Mouse (Mus musculus) telencephalon, adult 2 months (tissue): ENCODE data around the gene Krt72.

ENCODE experiments used
- DNase-seq: peaks from one replicate; pipeline ENCODE4 v3.0.0-alpha.2; 2011; ENCODE audit warnings: low read depth, low spot score

The Krt72 gene

DNA sequence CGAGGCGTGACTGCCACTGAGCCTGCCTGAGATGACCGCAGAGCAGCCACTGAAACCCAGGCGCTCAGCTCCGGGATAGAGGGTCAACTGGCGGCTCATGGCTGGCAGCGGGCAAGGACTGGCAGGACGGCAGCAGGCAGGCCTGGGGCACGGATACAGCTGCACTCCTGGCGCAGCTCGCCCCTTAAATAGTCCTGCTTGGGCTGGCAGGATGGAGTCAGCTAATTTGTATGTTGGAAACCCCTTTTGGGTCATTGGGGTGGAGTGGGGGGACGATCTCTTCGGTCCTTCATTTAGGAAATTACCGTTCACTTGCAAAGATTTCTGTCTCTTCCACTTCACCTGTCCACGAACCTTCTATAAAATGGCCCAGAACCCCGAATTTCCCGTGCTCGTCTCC, at the start of gene Krt72:
TSS of gene Krt72 (minus strand) at position 101 of the 400 bp plus-strand sequence.
- DNase-seq, result no peak

DNA sequence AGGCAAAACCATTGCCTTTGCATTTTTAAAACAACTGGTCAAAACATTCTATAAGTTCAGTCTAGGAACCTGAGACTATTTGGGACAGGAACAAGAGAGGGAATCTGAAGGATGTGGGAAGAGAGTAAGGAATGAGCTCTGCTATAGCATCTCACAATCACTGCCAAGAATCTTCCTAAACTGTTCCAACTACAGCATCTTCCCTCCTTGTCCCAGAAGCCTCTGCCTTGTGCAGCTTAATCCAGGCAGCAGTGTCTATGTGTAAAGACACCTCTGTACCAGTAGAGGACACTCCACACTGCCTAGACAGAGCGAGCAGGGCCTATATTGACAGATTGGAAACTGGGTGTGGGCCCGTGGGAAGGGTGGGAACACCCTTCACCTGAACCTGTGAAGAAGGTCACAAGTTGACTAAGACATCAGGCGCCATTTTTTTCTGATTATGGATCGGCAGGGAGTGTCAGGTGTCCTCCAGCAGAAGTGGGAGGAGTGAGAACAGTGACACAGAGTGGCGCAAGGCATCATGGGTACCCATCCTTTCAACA, 48.6 kb upstream of the Krt72 start:
- DNase-seq, result no peak

DNA sequence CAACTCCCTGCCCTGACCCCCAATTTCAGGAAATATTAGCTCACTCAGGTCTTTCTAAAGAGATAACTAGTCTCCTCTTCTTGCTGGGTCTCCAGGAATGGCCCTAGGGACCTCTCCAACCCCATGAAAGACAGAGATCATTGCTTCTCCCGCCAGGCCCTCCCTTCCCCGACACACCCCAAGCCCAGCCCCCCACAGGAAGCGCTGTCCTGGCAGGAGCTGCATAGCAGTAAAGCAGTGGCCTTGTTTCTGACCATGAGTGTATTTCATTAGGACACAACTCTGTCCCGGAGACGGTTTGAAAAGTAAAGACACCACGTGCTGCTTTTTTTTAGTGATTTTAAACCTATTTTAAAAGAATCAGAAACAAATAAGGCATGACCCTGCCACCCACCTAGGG, 46.9 kb upstream of the Krt72 start:
- no peak for DNase-seq

DNA sequence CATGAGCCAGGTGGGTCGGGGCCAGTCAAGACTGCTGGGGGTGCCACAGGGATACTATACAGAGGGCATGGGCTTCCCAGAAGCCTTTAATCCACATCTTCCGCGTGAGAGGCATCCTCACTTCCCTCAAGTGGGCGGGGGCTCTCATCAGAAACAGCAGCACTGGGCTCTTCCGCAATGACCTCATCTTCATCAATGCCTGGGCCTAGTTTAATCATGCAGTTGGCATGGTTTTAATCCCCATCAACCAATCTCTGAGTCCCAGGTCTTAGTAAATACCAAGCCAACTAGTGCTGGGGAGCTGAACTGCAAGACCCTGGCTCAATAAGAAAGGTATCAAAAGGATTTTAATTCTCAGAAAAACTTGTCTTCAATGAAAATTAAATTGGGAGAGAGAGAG, 43.2 kb upstream of the Krt72 start:
- DNase-seq, result no peak

DNA sequence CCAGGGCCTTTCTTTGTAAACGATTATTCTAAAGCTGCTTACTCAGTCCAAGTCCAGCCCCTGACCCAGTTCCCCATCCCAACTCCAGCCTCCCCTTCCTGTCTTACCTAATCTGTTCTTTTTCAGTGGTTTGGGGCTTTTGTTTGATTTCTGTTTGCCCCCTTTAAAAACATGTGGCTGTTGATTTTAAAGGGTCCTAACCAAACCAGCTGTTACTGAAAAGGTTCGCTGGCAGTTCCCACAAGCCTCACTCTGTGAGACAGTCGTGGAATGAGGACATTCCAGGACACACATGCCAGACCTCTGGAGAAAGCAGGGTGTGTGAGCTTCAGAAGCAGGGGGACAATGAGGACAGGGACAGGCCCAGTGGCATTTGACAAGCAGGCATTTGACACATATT, 35.5 kb upstream of the Krt72 start:
- DNase-seq, result no peak

DNA sequence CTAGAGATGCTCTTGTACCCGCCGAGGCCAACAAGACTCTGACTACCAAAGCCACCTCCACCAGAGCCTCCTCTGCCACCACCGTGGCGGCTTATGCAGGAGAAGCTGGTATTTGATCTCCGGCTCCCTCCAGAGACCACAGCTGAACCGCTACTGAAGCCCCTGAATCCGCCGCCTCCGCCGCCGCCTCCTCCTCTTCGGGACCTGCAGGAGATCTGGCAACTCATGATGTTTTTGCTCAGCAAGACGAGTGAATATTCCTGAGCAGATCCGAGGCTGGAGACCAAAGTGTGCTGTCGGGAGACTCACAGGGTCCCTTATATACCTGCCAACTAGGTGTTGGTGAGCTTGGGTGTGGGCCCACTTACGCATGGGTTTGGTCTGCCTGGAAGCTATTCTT, 31.6 kb upstream of the Krt72 start, which contains the start of gene Krt2:
TSS of gene Krt2 (minus strand) at position 295 of the 400 bp plus-strand sequence.
- DNase-seq, result no peak

DNA sequence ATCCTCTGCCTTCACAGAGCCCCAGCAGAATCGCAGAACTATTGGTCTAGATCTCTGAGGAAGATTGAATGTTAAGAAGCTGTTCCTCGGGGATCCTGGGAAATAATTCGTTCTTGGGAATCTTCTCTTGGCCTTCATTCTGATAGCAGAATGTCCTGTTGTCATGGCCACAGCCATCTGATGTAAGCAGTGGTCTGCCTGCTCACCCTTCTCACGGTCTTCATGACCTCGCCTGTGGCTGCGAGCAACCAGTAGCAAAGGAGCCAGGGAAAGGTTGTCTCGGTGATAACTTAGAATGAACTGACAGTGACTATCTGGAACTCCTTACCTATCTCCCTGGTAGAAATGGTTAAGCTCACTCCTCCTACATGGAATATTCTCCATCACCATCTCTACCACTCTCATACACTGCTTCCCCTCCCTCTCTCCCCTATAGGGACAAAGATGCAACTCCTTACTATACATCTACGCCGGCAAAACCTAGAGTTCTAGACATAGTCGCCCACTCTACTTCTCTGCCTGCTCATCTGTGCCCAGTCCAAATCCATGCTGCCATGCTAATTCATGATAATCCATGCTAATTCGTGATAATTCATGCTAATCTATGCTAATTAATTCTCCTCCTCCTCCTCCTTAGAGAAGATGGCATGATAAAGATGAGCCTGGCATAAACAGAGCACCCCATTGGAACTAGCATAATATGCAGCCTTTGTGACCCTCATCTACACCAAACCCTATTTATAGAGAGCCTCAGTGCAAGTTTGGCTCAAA, 17.0 kb upstream of the Krt72 start:
- peak; percentile 79 for DNase-seq

DNA sequence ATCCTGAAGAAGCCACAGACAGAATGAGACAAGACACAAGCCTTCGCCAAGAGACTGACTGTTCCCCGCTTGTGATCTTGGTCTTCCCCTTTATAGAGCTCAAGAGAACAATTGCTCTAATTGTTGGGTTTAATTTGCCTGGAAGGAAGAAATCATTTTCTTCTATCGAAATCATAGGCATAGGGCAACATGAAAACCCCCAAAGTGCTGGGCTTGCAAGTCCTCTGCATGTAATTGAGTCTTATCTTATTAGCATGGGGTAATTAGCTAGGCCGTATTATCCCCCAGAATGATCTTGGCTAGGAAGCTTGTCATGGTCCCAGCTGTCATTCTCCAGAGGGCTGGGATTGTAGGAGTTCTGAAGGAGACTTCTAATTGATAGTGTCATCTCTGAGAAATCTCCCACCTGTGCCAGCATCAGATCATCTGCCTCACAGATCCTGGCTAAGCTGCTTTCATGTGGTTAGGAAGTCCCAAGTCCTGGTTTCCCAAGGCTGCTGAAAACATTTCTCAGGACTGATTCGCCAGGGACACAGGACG, 16.1 kb upstream of the Krt72 start, which contains the start of gene Krt73:
TSS of gene Krt73 (minus strand) at position 51 of the 540 bp plus-strand sequence.
- DNase-seq, result no peak

DNA sequence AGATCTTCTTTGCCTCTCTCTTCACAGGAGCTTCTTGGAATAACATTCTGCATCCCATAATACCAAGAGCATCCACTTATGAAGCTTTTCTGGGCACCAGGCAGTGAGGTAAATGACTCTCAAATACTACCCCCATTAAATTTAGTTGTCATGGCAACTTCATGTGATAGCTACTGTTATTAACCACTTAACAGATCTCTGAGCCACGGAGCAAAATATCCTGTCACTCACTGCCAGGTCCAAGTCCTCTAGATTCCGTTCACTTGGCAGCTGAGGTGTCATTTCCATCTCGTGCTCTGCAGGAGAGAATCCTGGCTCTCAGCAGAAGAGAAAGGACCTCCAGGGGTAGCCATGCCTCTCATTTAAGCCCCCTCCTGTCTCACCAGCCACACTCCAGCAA, 4.6 kb upstream of the Krt72 start:
- DNase-seq, result no peak

DNA sequence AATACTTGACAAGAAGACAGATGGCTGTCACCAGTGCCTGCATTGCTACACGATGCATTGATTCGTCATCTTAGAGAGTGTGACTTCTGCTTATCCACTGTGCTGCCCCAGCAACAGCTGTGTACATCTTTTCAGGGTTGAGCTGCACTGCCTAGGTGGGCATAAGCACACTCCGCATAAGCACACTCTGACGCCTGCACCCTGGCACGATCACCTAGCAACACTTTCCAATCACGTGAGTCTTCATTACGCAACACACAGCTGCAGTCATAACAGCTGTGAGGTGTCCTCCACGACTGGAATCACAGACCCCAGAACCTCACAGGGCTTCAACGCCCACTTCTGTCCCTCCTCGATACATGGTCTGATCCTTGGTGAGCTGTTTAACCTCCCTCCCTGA, 12.8 kb downstream of the Krt72 start:
- no peak for DNase-seq

DNA sequence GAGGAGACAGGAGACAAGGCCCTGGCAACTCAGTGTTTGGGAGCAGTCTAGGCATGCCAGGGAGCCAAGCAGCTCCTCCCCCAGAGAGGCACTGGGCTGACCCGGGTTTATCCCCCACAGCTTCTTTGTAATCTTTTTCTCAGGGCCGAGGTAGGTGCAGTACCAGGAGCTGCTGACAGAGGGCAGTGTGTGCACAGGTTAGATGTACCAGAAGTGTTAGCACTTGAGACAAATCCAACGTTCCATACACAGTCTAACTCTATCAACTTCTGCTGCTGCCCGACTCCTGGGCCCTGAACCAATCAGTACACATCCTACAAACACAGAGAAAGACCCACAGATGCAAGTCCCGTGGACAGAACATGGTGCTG, 13.6 kb downstream of the Krt72 start:
- DNase-seq, result peak; percentile 34

DNA sequence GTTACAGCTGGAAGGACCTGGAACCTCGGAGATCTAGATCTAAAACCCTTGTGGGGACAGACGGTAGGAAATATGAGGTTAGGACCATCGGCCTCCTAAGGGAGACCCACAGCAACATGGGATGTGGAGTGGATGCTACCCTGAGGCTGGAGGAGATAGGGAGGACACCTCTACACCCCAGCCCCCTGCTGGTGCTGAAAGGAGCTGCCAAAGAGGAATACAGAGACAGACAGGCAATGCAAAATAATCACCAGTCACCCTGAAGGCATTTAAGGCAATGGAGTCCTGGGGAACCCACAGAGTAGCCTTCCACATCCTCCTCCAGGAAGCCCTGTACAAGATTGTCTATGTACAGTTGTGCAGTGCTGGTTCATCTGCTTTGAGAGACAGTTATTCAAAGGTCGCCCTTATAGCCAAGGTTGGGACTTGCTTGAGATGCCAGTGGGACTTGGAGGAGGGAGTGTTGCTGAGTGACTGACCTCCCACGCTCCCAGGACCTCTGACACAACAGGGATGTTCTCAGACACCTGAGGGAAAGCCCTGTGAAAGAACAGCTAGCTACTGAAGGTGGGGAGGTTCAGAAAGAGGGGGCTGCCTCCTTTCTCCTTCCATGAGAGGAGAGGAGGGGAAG, 14.1 kb downstream of the Krt72 start:
- no peak for DNase-seq

DNA sequence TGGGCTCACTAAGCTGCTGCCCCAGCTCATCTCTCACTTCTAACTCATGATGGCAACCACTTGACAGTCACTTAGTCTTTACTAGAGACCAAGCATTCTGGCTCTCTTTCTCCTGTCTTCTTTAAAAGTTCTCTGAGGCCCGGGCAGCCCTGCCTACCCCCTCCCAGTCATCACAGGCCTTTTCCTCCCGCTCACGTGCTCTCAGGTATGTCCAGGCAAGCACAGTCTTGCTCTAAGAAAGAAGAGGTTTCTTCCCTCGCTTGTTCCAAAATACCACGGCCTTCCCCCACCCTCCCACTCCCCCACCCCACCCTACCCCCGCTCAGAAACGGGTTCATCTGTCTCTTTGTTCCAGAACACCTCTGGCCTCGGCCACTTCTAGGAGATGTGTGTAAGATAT, 16.0 kb downstream of the Krt72 start:
- DNase-seq, result no peak

DNA sequence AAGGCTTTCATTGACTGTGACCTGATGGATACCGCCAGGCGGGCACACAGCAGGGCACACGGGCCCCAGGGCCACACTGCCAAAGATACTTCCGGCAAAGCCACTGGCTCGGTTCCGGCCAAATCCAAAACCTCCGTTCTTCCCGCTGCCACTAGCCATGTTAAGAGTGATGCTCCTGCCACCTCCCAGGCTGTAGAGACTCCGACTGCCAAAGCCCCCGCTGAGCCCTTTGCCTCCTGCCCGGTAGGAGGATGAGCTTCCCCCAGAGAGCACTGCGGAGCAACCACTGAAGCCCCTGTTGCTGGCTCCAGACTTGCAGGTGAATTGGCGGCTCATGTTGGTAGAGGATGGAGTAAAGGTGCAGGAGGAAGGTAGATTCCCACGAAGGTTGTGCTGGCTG, 43.5 kb downstream of the Krt72 start, which contains the start of gene Krt71:
TSS of gene Krt71 (minus strand) at position 399 of the 400 bp plus-strand sequence.
- no peak for DNase-seq

DNA sequence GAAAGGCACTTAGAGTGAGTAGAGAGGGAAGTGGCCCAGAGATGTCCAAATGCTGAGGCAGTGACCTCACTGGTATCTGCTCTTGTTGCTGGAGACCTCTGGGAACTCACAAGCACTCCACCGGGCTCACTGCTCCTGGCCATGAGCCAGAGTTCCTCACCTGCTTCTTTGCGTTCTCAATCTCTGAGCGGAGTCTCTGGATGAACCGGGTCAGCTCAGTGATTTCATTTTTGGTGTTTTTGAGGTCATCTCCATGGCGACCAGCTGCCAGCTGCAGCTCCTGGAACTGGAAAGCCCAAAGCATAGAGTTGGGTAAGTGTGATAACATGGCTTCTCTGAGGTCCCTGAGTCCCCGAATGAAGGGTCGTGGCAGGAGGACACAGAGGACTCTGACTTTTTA, 48.5 kb downstream of the Krt72 start:
- DNase-seq, result no peak

DNA sequence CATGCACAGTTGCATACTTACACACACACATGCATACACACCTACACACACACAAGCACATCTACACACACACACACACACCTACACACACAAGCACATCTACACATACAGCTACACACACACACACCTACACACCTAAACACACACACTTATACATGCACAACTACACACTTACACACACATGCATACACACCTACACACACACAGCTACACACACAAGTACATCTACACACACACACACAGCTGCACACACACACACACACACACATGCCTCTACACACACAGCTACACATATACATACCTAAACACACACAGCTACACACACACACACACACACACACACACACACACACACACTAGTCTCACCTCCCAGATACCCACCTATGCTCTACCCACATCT, 55.6 kb downstream of the Krt72 start:
- no peak for DNase-seq
